Mouse (Mus musculus): ENCODE data around the gene Tbc1d8.

DNA sequence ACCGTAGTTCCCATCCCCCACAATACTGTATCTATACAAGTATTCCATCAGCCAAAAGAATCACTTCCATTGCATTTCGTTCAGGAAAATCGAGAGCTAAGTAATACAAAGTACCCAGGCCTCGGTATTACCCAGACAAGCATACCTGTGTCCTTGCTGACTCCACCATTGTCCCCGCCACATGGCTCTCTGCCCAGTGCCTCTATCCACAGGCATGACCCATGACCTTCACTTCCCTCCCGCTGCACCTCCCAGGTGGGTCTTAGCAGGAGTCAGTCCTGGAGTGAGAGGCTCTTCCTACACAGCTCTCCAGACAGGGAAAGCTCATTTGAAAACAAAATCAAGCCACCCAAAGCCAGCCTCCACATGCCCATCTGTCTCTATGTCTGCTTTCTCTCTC is 70.4 kb downstream of the Tbc1d8 start:
- TF ChIP-seq POLR2A (IDR thresholded peaks at IDR 0.05; ENCODE audit: insufficient read depth, low read depth, low read length) (no peak), CTCF (IDR thresholded peaks at IDR 0.05) (no peak)

Measured in heart, adult 2 months (tissue).